Mouse (Mus musculus): ENCODE data around the gene Rhbg. TPM values are rescaled to one million over a fixed set of nuclear protein-coding genes. Genes with fewer than 3 reads are reported as not detected.

Rhbg gene
- polyA plus RNA-seq, 1 experiment from 2014 or later, result 0.69 TPM

DNA sequence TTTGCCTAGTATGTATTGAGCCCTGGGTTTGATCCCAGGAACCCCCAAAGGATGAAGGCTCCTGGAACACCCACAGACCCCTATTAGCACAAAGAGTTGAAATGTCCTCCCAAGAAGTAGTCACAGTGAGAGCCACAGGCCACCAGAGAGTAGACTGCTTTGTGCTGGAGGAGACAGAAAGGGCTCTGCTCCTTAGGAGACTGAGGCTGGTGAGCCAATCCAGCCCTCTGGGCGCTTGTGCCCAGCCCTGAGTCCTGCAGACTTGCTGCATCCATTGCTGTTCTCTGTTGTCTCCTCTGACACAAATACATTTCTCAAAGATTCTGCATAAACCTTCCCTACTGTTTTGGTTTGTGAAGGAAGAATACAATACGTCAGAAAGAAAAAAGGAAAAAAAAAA is 43.6 kb downstream of the Rhbg start:
- Histone ChIP-seq H3K27ac (no peak overlapping the region), H3K4me3 (replicated peaks) (no peak overlapping the region), H3K4me2 (replicated peaks) (no peak overlapping the region), H3K9me3 (no peaks in the 10 kb centered on the region), H3K4me1 (replicated peaks) (peaks cover 16% of the 10 kb centered on the region), H3K36me3 (no peaks in the 10 kb centered on the region), H3K9ac (no peak overlapping the region), H3K27me3 (replicated peaks) (peaks cover 98% of the 10 kb centered on the region)
- ATAC-seq, result no peak
- WGBS, result 18% methylated on average over 2 of the region's 2 CpGs

DNA sequence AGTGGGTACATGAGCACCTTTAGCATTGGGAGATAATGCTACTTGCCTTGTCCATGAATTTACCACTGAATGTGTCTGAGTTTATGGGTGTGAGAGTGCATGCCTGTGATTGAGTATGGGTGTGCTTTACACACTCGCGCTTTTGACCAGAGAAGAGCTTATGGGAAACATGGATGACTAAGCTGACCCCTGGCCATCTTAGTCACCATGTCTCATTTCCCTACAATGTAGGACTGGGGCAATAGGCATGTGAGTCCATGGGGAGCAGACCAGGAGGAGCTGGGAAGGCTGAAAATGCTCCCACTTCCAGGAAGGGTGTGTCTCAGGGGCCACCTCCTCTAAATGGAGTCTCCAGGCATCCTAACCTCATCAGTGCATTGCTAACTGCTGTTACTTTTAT is 44.4 kb downstream of the Rhbg start:
- peaks cover 98% of the 10 kb centered on the region for H3K27me3 ChIP-seq (replicated peaks)
- H3K4me2 ChIP-seq (replicated peaks), result no peak overlapping the region
- H3K9ac ChIP-seq, result no peak overlapping the region
- ATAC-seq, result no peak
- no peaks in the 10 kb centered on the region for H3K9me3 ChIP-seq
- WGBS, result 23% methylated on average over 2 of the region's 2 CpGs
- H3K4me3 ChIP-seq (replicated peaks), result no peak overlapping the region
- H3K4me1 ChIP-seq (replicated peaks), result peaks cover 9% of the 10 kb centered on the region
- H3K27ac ChIP-seq, result no peak overlapping the region
- no peaks in the 10 kb centered on the region for H3K36me3 ChIP-seq

DNA sequence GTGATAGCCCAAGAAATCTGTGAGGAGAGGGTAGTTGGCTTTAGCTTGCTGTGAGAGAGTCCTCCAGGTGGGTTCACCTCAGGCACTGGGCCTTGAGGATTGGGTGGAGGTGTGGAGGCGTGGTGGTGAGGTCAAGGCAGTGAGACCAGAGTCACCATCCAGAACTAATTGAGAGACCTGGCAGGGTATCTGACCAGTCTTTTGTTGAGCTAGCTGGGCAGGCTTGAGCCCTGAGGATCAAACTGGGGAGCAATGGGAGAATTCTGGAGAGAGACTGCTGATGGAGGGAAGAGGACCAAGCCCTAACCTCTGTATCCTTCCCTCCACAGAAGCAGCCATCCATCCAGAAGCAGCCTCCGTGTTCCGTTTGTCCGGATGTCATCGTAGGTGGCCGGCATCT is 45.2 kb downstream of the Rhbg start:
- Histone ChIP-seq H3K4me3 (replicated peaks) (no peak overlapping the region), H3K4me2 (replicated peaks) (no peak overlapping the region), H3K9ac (no peak overlapping the region), H3K9me3 (no peaks in the 10 kb centered on the region), H3K4me1 (replicated peaks) (peaks cover under 1% of the 10 kb centered on the region), H3K36me3 (no peaks in the 10 kb centered on the region), H3K27me3 (replicated peaks) (peaks cover 98% of the 10 kb centered on the region), H3K27ac (no peak overlapping the region)
- no peak for ATAC-seq
- WGBS, result 3% methylated on average over 6 of the region's 6 CpGs

DNA sequence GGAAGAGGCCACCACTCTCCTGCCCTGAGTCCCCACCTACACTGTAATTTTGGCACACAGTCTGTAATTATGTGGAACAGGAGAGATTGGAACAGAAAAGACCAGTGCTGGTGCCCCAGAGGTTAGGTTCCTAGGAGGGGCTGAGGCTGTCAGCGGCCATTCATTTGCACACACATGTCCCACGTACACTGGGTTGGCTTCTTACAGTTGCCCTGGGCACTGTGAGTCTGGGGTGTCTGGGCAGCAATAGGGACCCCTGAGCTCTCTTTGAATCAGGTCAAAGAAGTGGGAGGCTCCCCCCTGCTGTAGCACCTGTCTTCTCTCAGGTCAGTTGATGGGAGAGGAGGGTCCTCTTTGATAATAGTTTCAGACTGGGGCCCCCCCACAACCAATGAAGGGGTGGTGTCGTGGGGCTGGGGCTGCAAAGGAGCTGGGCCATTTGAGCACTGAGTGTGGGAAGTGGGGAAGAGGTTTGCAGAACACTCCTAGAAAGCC is 46.2 kb downstream of the Rhbg start:
- Histone ChIP-seq H3K4me2 (replicated peaks) (no peak overlapping the region), H3K9ac (no peak overlapping the region), H3K36me3 (no peaks in the 10 kb centered on the region), H3K27me3 (replicated peaks) (peaks cover 97% of the 10 kb centered on the region), H3K4me1 (replicated peaks) (no peaks in the 10 kb centered on the region), H3K27ac (no peak overlapping the region), H3K9me3 (no peaks in the 10 kb centered on the region), H3K4me3 (replicated peaks) (no peak overlapping the region)
- ATAC-seq, result no peak
- 8% methylated on average over 3 of the region's 3 CpGs for WGBS

DNA sequence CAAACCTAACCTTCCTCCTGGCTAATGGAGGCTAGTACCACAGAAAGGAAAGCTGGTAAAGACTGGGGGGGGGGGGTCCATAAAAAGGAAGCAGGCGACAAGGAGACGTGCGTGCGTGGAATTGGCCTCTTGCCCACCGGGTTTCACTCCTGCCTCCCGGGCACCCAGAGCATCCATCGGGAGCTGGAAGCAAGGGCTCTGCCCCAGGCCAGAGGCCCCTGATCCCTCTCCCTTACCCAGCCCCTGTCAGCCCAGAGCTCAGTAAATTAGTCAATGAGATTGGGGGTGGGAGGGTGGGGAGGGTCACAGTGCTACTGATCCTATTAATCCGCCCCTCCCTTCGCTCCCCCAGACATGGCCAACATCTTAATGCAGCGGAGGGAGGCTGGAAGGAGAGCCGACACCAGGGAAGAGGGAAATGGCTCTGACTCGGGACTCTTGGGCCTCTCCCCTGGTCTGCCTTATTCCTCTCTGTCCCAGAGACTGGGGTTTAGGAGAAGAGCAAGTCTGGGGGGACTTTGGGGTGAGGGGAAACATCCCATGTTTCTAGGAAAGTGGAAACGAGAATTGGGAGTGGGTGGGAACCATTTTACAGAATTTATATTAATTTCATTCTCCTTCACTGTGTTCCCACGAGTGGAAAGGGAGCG is 46.9 kb downstream of the Rhbg start:
- H3K9ac ChIP-seq, result no peak overlapping the region
- H3K36me3 ChIP-seq, result no peaks in the 10 kb centered on the region
- WGBS, result 1% methylated on average over 15 of the region's 15 CpGs
- no peaks in the 10 kb centered on the region for H3K9me3 ChIP-seq
- H3K27me3 ChIP-seq (replicated peaks), result peaks cover 98% of the 10 kb centered on the region
- no peak for ATAC-seq
- H3K4me3 ChIP-seq (replicated peaks), result no peak overlapping the region
- no peak overlapping the region for H3K27ac ChIP-seq
- no peaks in the 10 kb centered on the region for H3K4me1 ChIP-seq (replicated peaks)
- H3K4me2 ChIP-seq (replicated peaks), result no peak overlapping the region

DNA sequence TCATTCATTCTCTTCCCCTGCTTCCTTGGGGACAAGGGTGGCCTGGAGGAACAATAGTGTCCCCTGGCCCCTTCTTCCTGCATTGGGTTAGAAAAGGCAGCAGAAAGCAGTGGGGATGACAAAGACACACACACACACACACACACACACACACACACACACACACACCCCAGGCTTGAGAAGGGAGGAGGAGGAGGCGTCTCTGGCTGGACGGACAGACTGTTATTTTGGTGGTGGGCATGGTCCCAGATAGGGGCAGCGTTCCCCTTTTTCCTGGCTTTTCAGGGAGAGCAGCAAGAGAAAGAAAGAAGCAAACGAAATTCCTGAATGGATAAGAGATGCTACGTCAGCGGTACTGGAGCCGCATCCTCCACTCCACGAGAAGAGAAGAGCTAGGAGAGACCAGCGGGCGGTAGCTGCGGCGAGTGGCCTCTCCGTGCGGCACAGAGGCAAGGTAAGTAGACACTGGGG is 47.6 kb downstream of the Rhbg start:
- Histone ChIP-seq H3K4me2 (replicated peaks) (no peak overlapping the region), H3K36me3 (no peaks in the 10 kb centered on the region), H3K4me1 (replicated peaks) (no peaks in the 10 kb centered on the region), H3K4me3 (replicated peaks) (no peak overlapping the region), H3K9ac (no peak overlapping the region), H3K27ac (no peak overlapping the region), H3K27me3 (replicated peaks) (peaks cover 98% of the 10 kb centered on the region), H3K9me3 (no peaks in the 10 kb centered on the region)
- ATAC-seq, result no peak
- 2% methylated on average over 14 of the region's 14 CpGs for WGBS

DNA sequence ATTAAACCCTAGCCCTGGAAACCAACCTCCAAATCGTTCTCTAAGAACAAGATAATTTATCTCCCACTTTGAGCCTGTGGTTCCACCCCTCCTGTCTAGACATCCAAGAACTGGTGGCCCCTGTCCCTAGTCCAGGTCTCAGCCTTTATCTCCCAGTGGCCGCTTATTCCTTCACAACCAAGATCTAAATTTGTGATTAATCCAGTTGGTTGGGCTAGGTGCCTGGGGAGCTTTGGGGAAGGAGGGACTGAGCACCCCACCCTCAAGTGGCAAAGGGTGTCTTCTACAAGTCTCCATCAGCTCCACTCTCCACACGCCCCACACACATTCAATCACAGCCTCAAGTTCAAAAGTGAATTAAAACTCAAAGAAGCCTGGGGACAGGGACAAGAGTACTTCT is 48.0 kb downstream of the Rhbg start:
- H3K36me3 ChIP-seq, result no peaks in the 10 kb centered on the region
- no peaks in the 10 kb centered on the region for H3K9me3 ChIP-seq
- H3K27ac ChIP-seq, result no peak overlapping the region
- no peak overlapping the region for H3K4me2 ChIP-seq (replicated peaks)
- no peak overlapping the region for H3K4me3 ChIP-seq (replicated peaks)
- no peak overlapping the region for H3K9ac ChIP-seq
- WGBS, result 7% methylated on average over 3 of the region's 3 CpGs
- ATAC-seq, result no peak
- H3K27me3 ChIP-seq (replicated peaks), result peaks cover 98% of the 10 kb centered on the region
- no peaks in the 10 kb centered on the region for H3K4me1 ChIP-seq (replicated peaks)

DNA sequence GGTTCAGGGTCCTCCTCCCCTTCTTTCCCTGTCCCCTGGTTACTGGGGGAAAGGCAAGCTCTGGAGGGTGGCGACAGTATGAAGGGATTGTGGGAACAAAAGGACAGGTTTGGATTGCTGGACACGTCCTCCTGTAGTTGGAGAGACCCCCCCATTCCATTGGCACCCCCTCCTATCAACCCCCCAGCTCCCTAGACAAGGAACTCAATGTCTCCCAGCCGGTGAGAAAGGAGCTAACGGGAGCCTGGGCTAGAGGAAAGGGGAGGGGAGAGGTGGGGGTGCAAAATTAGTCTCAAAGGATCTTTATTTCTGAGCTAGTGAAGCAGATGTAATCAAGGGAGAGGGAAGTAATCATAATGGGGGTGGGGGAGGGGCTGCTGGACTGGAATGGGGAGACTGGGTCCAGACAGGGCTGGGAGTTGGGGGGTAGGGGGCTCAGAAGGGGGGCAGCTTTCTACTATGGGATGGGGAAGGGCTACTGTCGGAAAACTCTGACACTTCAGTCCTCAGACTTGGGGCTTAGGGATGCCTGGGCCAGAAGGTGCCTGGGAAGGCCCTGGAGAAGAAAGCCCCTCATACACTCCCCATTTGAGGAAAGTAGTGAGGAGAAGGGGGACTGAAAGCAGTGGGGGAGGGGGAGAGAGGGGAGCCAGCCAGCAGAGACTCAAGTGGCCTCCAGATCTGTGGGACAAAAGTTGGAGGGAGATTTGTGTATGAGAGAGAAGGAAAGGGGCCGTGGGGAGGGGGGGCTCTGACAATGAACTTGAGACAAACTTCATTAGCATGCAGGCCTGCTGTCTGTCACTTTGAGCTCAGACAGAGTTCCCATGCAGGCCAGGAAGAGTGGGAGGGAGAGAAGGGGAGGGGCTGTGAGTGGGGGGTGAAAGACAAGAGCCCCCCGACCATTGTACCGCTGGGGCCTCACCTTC is 48.7 kb downstream of the Rhbg start:
- ATAC-seq, result no peak
- H3K27ac ChIP-seq, result no peak overlapping the region
- H3K27me3 ChIP-seq (replicated peaks), result peaks cover 98% of the 10 kb centered on the region
- H3K4me3 ChIP-seq (replicated peaks), result no peak overlapping the region
- no peak overlapping the region for H3K9ac ChIP-seq
- H3K4me1 ChIP-seq (replicated peaks), result peaks cover 3% of the 10 kb centered on the region
- no peaks in the 10 kb centered on the region for H3K9me3 ChIP-seq
- 2% methylated on average over 8 of the region's 8 CpGs for WGBS
- H3K36me3 ChIP-seq, result no peaks in the 10 kb centered on the region
- no peak overlapping the region for H3K4me2 ChIP-seq (replicated peaks)

DNA sequence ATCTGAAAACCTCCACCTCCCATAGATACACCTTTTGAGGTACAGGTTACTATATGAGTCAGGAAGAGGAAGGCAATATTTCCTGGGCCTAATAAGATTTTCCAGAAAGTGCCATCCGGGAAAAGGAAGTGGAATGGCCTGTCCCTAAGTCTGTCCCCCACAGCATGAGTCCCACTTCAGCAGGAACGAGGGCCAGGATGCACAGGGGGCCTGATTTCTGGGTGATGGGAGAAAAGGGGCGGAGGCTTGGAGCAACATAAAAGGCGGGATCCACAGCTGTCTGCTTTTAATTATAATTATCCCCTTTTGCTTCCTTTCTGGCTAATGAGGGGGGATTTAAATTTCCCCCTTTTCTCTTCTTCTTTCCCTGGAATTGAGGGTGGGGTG is 49.3 kb downstream of the Rhbg start:
- 13% methylated on average over 4 of the region's 4 CpGs for WGBS
- Histone ChIP-seq H3K27ac (no peak overlapping the region), H3K4me3 (replicated peaks) (no peak overlapping the region), H3K27me3 (replicated peaks) (peaks cover 98% of the 10 kb centered on the region), H3K4me1 (replicated peaks) (peaks cover 10% of the 10 kb centered on the region), H3K36me3 (no peaks in the 10 kb centered on the region), H3K9ac (no peak overlapping the region), H3K4me2 (replicated peaks) (no peak overlapping the region), H3K9me3 (no peaks in the 10 kb centered on the region)
- ATAC-seq, result no peak

DNA sequence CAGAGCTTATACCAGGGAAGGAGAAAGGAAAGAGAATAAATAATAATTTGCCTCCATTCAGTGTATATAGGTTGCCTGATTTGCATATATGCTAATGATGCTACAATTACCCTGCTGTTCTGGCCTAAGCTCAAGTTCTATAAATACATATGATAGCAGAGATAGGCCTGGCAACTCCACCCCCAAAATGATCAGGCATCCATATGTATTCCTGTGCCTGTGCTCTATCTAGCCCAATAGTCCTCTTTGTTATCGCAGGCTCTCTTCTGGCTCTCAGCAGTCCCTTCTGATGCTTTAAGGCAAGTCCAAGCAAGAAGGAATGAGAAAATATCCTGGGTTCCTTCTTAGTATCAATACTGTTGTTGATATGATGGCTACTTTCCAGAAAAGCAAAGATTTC is 49.8 kb downstream of the Rhbg start:
- ATAC-seq, result no peak
- Histone ChIP-seq H3K4me3 (replicated peaks) (no peak overlapping the region), H3K9ac (no peak overlapping the region), H3K27ac (no peak overlapping the region), H3K36me3 (no peaks in the 10 kb centered on the region), H3K4me2 (replicated peaks) (no peak overlapping the region), H3K9me3 (no peaks in the 10 kb centered on the region), H3K27me3 (replicated peaks) (peaks cover 97% of the 10 kb centered on the region), H3K4me1 (replicated peaks) (peaks cover 11% of the 10 kb centered on the region)
- WGBS, result 38% methylated on average over 1 of the region's 1 CpGs

DNA sequence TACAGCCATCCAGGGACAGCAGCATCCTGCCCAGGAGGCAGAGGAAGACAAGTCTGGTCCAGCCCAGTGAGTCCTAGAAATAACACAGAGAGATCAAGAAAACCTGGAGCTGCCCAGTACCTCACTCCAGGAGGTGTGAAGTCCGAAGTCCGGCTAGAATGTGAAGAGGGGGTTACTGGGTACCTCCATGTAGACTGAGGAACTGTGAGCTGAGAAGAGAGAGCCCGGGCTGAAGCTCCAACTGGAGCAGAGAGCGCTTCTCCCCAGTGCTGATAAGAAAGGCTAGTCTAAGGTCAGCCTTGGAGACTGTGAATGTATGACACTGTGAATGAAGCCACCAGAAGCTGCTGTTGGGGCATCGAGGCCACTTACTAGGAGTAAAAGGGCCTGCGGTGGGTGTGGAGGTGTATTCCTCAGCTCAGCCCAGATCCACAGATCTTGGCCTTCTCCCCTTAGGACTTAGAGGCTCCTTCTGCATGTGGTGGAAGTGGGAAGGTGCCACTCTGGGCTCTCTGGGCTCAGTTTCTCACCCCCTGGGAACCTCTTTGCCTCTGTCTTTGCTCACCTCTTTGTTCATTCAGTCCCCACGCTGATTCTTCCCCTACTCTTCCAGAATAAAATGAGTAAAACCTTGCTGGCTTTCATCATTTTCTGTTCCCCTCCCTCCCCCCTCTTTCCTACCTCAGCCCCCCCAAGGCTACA is 50.4 kb downstream of the Rhbg start:
- no peak overlapping the region for H3K9ac ChIP-seq
- no peak for ATAC-seq
- peaks cover 11% of the 10 kb centered on the region for H3K4me1 ChIP-seq (replicated peaks)
- no peak overlapping the region for H3K4me3 ChIP-seq (replicated peaks)
- WGBS, result 5% methylated on average over 7 of the region's 7 CpGs
- peaks cover 97% of the 10 kb centered on the region for H3K27me3 ChIP-seq (replicated peaks)
- H3K36me3 ChIP-seq, result no peaks in the 10 kb centered on the region
- no peak overlapping the region for H3K4me2 ChIP-seq (replicated peaks)
- no peak overlapping the region for H3K27ac ChIP-seq
- H3K9me3 ChIP-seq, result no peaks in the 10 kb centered on the region

DNA sequence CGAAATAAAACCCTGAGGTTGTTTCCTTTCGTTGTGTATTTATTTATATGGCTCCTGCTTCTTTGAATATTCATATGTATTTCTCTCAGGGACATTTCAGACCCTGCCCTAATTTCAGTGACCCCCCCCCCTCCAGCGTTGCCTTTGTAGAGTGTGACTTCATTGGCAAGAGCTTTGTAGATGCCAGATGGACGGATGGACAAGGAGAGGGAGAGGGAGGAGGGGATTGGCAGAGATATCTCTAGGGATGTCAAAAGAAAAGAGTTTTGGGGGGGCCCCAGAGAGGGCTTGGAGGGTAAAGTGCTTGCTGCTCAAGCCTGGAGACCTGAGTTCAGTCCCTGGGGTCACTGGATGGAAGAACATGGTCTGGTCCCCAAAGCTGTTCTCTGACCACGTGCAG is 51.1 kb downstream of the Rhbg start:
- WGBS, result 16% methylated on average over 5 of the region's 5 CpGs
- Histone ChIP-seq H3K27me3 (replicated peaks) (peaks cover 97% of the 10 kb centered on the region), H3K4me3 (replicated peaks) (no peak overlapping the region), H3K4me2 (replicated peaks) (no peak overlapping the region), H3K9me3 (no peaks in the 10 kb centered on the region), H3K4me1 (replicated peaks) (peaks cover 11% of the 10 kb centered on the region), H3K9ac (no peak overlapping the region), H3K36me3 (no peaks in the 10 kb centered on the region), H3K27ac (no peak overlapping the region)
- ATAC-seq, result no peak

Data from intestine, embryonic 15.5 days (tissue).